Mouse (Mus musculus) lung, embryonic 16.5 days (tissue): ENCODE results near the gene Ulk2. TPM values are rescaled to one million over a fixed set of nuclear protein-coding genes. Genes with fewer than 3 reads are reported as not detected.
"Not testable (repeated sequence)": the region's sequence is repeated elsewhere in the genome, so short reads cannot be mapped to it uniquely, and the experiment has no call there.

Experiments used
- ATAC-seq: fragments of 200-750 bp; cut with Nextera tagmentation; 2 replicates; pipeline ENCODE4 v1.8.0; 2017; ENCODE audit warnings: low read depth, mild to moderate bottlenecking, moderate library complexity
- H3K27ac ChIP-seq: fragments of 300-500 bp; sonication (generic); 2 replicates; pipeline ENCODE4 v1.5.1; 2014; ENCODE audit warnings: mild to moderate bottlenecking, control low read depth, low read length
- H3K27me3 ChIP-seq: fragments of 300-500 bp; sonication (generic); 2 replicates; pipeline ENCODE4 v1.6.1; 2014; ENCODE audit warnings: low read depth, low read length, mixed read lengths; ENCODE audit not compliant: control insufficient read depth, insufficient read depth
- H3K36me3 ChIP-seq: fragments of 300-500 bp; sonication (generic); 2 replicates; pipeline ENCODE4 v1.6.1; 2014; ENCODE audit warnings: low read length; ENCODE audit not compliant: control insufficient read depth, insufficient read depth
- H3K4me1 ChIP-seq: fragments of 300-500 bp; sonication (generic); replicated peaks from 2 replicates; pipeline ENCODE4 v1.6.1; 2014; ENCODE audit warnings: low read length, mixed read lengths; ENCODE audit not compliant: control insufficient read depth, insufficient read depth
- H3K4me2 ChIP-seq: fragments of 300-500 bp; sonication (generic); 2 replicates; pipeline ENCODE4 v1.6.1; 2014; ENCODE audit warnings: low read depth, low read length, control low read depth
- H3K4me3 ChIP-seq: fragments of 300-500 bp; sonication (generic); 2 replicates; pipeline ENCODE4 v1.5.1; 2014; ENCODE audit warnings: mild to moderate bottlenecking, low read length, control low read depth
- H3K9ac ChIP-seq: fragments of 300-500 bp; sonication (generic); 2 replicates; pipeline ENCODE4 v1.6.1; 2014; ENCODE audit warnings: low read length, control low read depth
- H3K9me3 ChIP-seq: fragments of 300-500 bp; sonication (generic); 2 replicates; pipeline ENCODE4 v1.6.1; 2016; ENCODE audit warnings: low read length; ENCODE audit not compliant: control insufficient read depth
- WGBS: fragments of 180-500 bp; shearing (Covaris S2); extraction: QIAGEN DNeasy Blood & Tissue Kit; methylation state at CpG from one replicate; pipeline ENCODE4 v1.1.7; 2014; 5-methylcytosine and 5-hydroxymethylcytosine counted together
- polyA plus RNA-seq: library from polyadenylated mRNA; unstranded; fragments of >200 nt; fragmentation: Nextera tagmentation; extraction: Ambion mirVana; gene quantifications from 2 replicates; pipeline ENCODE4 v1.2.1, GENCODE M21; 2015

Ulk2 gene
- polyA plus RNA-seq, 1 experiment from 2014 or later = 12.2 TPM

- H3K9me3 ChIP-seq = no peaks in the 10 kb centered on the region
- H3K27ac ChIP-seq = peak overlapping the region; percentile 90; the same call in 1 of the 2 replicates
- H3K9ac ChIP-seq = peak overlapping the region; percentile 99
- no peaks in the 10 kb centered on the region for H3K27me3 ChIP-seq
- peak overlapping the region; percentile 81 for H3K4me2 ChIP-seq
- ATAC-seq = no peak
- H3K4me3 ChIP-seq = peak overlapping the region; percentile 90
- no peaks in the 10 kb centered on the region for H3K36me3 ChIP-seq
- peaks cover 4% of the 10 kb centered on the region; the same call in 1 of the 2 replicates for H3K4me1 ChIP-seq
- 12% methylated on average over 5 of the region's 5 CpGs for WGBS
These were observed 1.2 kb downstream of the Ulk2 start for GRCm38 (mm10) chr11:61853659-61854058.

GRCm38 (mm10) chr11:61852916-61853315 lies 2.0 kb downstream of the Ulk2 start:
- ATAC-seq = no peak
- H3K36me3 ChIP-seq = no peaks in the 10 kb centered on the region
- H3K27me3 ChIP-seq = no peaks in the 10 kb centered on the region
- no peak overlapping the region for H3K4me3 ChIP-seq
- no peak overlapping the region for H3K4me2 ChIP-seq
- H3K4me1 ChIP-seq = peaks cover 4% of the 10 kb centered on the region; the same call in 1 of the 2 replicates
- no peak overlapping the region for H3K27ac ChIP-seq
- H3K9ac ChIP-seq = no peak overlapping the region
- no peaks in the 10 kb centered on the region for H3K9me3 ChIP-seq

- Histone ChIP-seq H3K9me3 (no peaks in the 10 kb centered on the region), H3K27me3 (no peaks in the 10 kb centered on the region), H3K36me3 (no peaks in the 10 kb centered on the region), H3K9ac (no peak overlapping the region), H3K27ac (no peak overlapping the region), H3K4me2 (no peak overlapping the region), H3K4me1 (peaks cover 4% of the 10 kb centered on the region; the same call in 1 of the 2 replicates), H3K4me3 (no peak overlapping the region)
- no peak for ATAC-seq
- WGBS = 80% methylated on average over 3 of the region's 3 CpGs
These were observed 3.7 kb downstream of the Ulk2 start for GRCm38 (mm10) chr11:61851195-61851594.

- H3K9me3 ChIP-seq, H3K4me3 ChIP-seq, H3K4me2 ChIP-seq, H3K27ac ChIP-seq, H3K27me3 ChIP-seq, H3K4me1 ChIP-seq, ATAC-seq, H3K9ac ChIP-seq: not testable (repeated sequence)
- WGBS = 73% methylated on average over 3 of the region's 3 CpGs
- peaks cover 19% of the 10 kb centered on the region for H3K36me3 ChIP-seq
These were observed 14.2 kb downstream of the Ulk2 start for GRCm38 (mm10) chr11:61840663-61841062.

- no peak overlapping the region for H3K27ac ChIP-seq
- no peaks in the 10 kb centered on the region for H3K4me1 ChIP-seq
- H3K9ac ChIP-seq = no peak overlapping the region
- no peak overlapping the region for H3K4me3 ChIP-seq
- H3K4me2 ChIP-seq = no peak overlapping the region
- H3K36me3 ChIP-seq = peaks cover 19% of the 10 kb centered on the region
- ATAC-seq = no peak
- no peaks in the 10 kb centered on the region for H3K27me3 ChIP-seq
- no peaks in the 10 kb centered on the region for H3K9me3 ChIP-seq
These were observed 14.9 kb downstream of the Ulk2 start for GRCm38 (mm10) chr11:61839940-61840339.

- WGBS = 78% methylated on average over 1 of the region's 1 CpGs
- Histone ChIP-seq H3K9me3 (no peaks in the 10 kb centered on the region), H3K27me3 (no peaks in the 10 kb centered on the region), H3K4me2 (no peak overlapping the region), H3K27ac (no peak overlapping the region), H3K4me1 (no peaks in the 10 kb centered on the region), H3K4me3 (no peak overlapping the region), H3K36me3 (peaks cover 20% of the 10 kb centered on the region), H3K9ac (no peak overlapping the region)
- no peak for ATAC-seq
These were observed 15.7 kb downstream of the Ulk2 start for GRCm38 (mm10) chr11:61839182-61839581.

- 49% methylated on average over 4 of the region's 4 CpGs for WGBS
- Histone ChIP-seq H3K27me3 (no peaks in the 10 kb centered on the region), H3K4me1 (no peaks in the 10 kb centered on the region; the same call in 1 of the 2 replicates), H3K4me3 (no peak overlapping the region), H3K9me3 (no peaks in the 10 kb centered on the region), H3K36me3 (peaks cover 15% of the 10 kb centered on the region), H3K27ac (no peak overlapping the region), H3K9ac (no peak overlapping the region), H3K4me2 (no peak overlapping the region)
- no peak for ATAC-seq
These were observed 45.1 kb downstream of the Ulk2 start for GRCm38 (mm10) chr11:61809793-61810192.

GRCm38 (mm10) chr11:61808551-61809117 lies 46.2 kb downstream of the Ulk2 start:
- Histone ChIP-seq H3K9ac (no peak overlapping the region), H3K27me3 (no peaks in the 10 kb centered on the region), H3K9me3 (no peaks in the 10 kb centered on the region), H3K36me3 (peaks cover 15% of the 10 kb centered on the region), H3K4me2 (no peak overlapping the region), H3K4me3 (no peak overlapping the region), H3K4me1 (no peaks in the 10 kb centered on the region; the same call in 1 of the 2 replicates), H3K27ac (peak overlapping the region; percentile 49)
- 51% methylated on average over 2 of the region's 2 CpGs for WGBS
- ATAC-seq = peak; percentile 78; the same call in 1 of the 2 replicates

- Histone ChIP-seq H3K27ac (no peak overlapping the region), H3K9ac (no peak overlapping the region), H3K27me3 (no peaks in the 10 kb centered on the region), H3K4me2 (no peak overlapping the region), H3K9me3 (no peaks in the 10 kb centered on the region), H3K4me3 (no peak overlapping the region), H3K36me3 (peaks cover 23% of the 10 kb centered on the region), H3K4me1 (no peaks in the 10 kb centered on the region)
- ATAC-seq = no peak
- 60% methylated on average over 1 of the region's 1 CpGs for WGBS
These were observed 61.4 kb downstream of the Ulk2 start for GRCm38 (mm10) chr11:61793441-61793840.

- no peak overlapping the region for H3K4me2 ChIP-seq
- no peak overlapping the region for H3K9ac ChIP-seq
- H3K36me3 ChIP-seq = peaks cover 23% of the 10 kb centered on the region
- H3K27me3 ChIP-seq = no peaks in the 10 kb centered on the region
- H3K4me3 ChIP-seq = no peak overlapping the region
- no peak overlapping the region for H3K27ac ChIP-seq
- ATAC-seq = no peak
- no peaks in the 10 kb centered on the region for H3K9me3 ChIP-seq
- H3K4me1 ChIP-seq = no peaks in the 10 kb centered on the region
- 83% methylated on average over 1 of the region's 1 CpGs for WGBS
These were observed 66.3 kb downstream of the Ulk2 start for GRCm38 (mm10) chr11:61788550-61788949.
